Mouse (Mus musculus) liver, embryonic 14.5 days (tissue): Measurements from ENCODE around the gene Clybl.

Experiments
- CTCF ChIP-seq: IDR thresholded peaks from 2 replicates; pipeline ENCODE4 v1.5.1; 2016; ENCODE audit warnings: antibody characterized with exemption, low read depth, control low read depth
- EP300 ChIP-seq: IDR thresholded peaks from 2 replicates; pipeline ENCODE4 v1.6.1; 2016; ENCODE audit warnings: antibody characterized with exemption, low read depth

GRCm38 (mm10) chr14:122340141-122340540 lies 158.6 kb downstream of the Clybl start:
- no peak for TF ChIP-seq EP300
- no peak for TF ChIP-seq CTCF
